Mouse (Mus musculus): Measurements from ENCODE around the gene Ifna11.
"Not testable (repeated sequence)": the region's sequence is repeated elsewhere in the genome, so short reads cannot be mapped to it uniquely, and the experiment has no call there.

Ifna11 gene

GRCm38 (mm10) chr4:88819659-88820058 lies at the start of gene Ifna11:
Gene Ifna11, plus strand, starts transcription at chr4:88819959.
- no peak for DNase-seq (ENCODE audit: low spot score)

GRCm38 (mm10) chr4:88773534-88773933 lies 46.2 kb upstream of the Ifna11 start, which contains the start of gene Gm13290:
Gene Gm13290, plus strand, starts transcription at chr4:88773834.
- DNase-seq (ENCODE audit: low spot score), result not testable (repeated sequence)

- not testable (repeated sequence) for DNase-seq (ENCODE audit: low spot score)
These were observed 43.1 kb upstream of the Ifna11 start, which contains the start of gene Gm13289 for GRCm38 (mm10) chr4:88776622-88777021. Gene Gm13289, plus strand, starts transcription at chr4:88776922.

GRCm38 (mm10) chr4:88779550-88779949 lies 40.2 kb upstream of the Ifna11 start, which contains the start of gene Gm13272:
Gene Gm13272, plus strand, starts transcription at chr4:88779850.
- not testable (repeated sequence) for DNase-seq (ENCODE audit: low spot score)

GRCm38 (mm10) chr4:88780320-88780719 lies 39.4 kb upstream of the Ifna11 start:
- DNase-seq (ENCODE audit: low spot score), result not testable (repeated sequence)

- not testable (repeated sequence) for DNase-seq (ENCODE audit: low spot score)
These were observed 37.9 kb upstream of the Ifna11 start, which contains the start of gene Ifnz for GRCm38 (mm10) chr4:88781831-88782230. Gene Ifnz, plus strand, starts transcription at chr4:88782131.

GRCm38 (mm10) chr4:88782335-88782734 lies 37.4 kb upstream of the Ifna11 start:
- not testable (repeated sequence) for DNase-seq (ENCODE audit: low spot score)

- DNase-seq (ENCODE audit: low spot score), result not testable (repeated sequence)
These were observed 34.4 kb upstream of the Ifna11 start, which contains the start of gene Gm13276 for GRCm38 (mm10) chr4:88785409-88785808. Gene Gm13276, plus strand, starts transcription at chr4:88785709.

GRCm38 (mm10) chr4:88788402-88788801 lies 31.4 kb upstream of the Ifna11 start, which contains the start of gene Gm13277:
Gene Gm13277, plus strand, starts transcription at chr4:88788632.
- not testable (repeated sequence) for DNase-seq (ENCODE audit: low spot score)

GRCm38 (mm10) chr4:88791250-88791649 lies 28.5 kb upstream of the Ifna11 start, which contains the start of gene Gm13278:
Gene Gm13278, plus strand, starts transcription at chr4:88791550.
- DNase-seq (ENCODE audit: low spot score), result not testable (repeated sequence)

- peak; percentile 96 for DNase-seq (ENCODE audit: low spot score)
These were observed 25.7 kb upstream of the Ifna11 start, which contains the start of gene Gm13275 for GRCm38 (mm10) chr4:88793936-88794675. Gene Gm13275, plus strand, starts transcription at chr4:88794487.

- not testable (repeated sequence) for DNase-seq (ENCODE audit: low spot score)
These were observed 22.7 kb upstream of the Ifna11 start, which contains the start of gene Gm13279 for GRCm38 (mm10) chr4:88797097-88797496. Gene Gm13279, plus strand, starts transcription at chr4:88797397.

- DNase-seq (ENCODE audit: low spot score), result not testable (repeated sequence)
These were observed 20.4 kb upstream of the Ifna11 start, which contains the start of gene Gm13285 for GRCm38 (mm10) chr4:88799365-88799764. Gene Gm13285, plus strand, starts transcription at chr4:88799665.

- not testable (repeated sequence) for DNase-seq (ENCODE audit: low spot score)
These were observed 16.8 kb upstream of the Ifna11 start, which contains the start of gene Gm13287 for GRCm38 (mm10) chr4:88802954-88803353. Gene Gm13287, plus strand, starts transcription at chr4:88803254.

- DNase-seq (ENCODE audit: low spot score), result not testable (repeated sequence)
These were observed 14.5 kb upstream of the Ifna11 start, which contains the start of gene Gm13288 for GRCm38 (mm10) chr4:88805231-88805630. Gene Gm13288, plus strand, starts transcription at chr4:88805531.

GRCm38 (mm10) chr4:88805761-88806160 lies 14.0 kb upstream of the Ifna11 start:
- not testable (repeated sequence) for DNase-seq (ENCODE audit: low spot score)

- no peak for DNase-seq (ENCODE audit: low spot score)
These were observed 3.8 kb upstream of the Ifna11 start, which contains the start of gene Ifna7 for GRCm38 (mm10) chr4:88815928-88816327. Gene Ifna7, plus strand, starts transcription at chr4:88816228.

- no peak for DNase-seq (ENCODE audit: low spot score)
These were observed 3.2 kb downstream of the Ifna11 start for GRCm38 (mm10) chr4:88822995-88823394.

- not testable (repeated sequence) for DNase-seq (ENCODE audit: low spot score)
These were observed 7.4 kb downstream of the Ifna11 start, which contains the start of gene Ifna6 for GRCm38 (mm10) chr4:88827116-88827515. Gene Ifna6, plus strand, starts transcription at chr4:88827416.

- DNase-seq (ENCODE audit: low spot score), result no peak
These were observed 10.8 kb downstream of the Ifna11 start for GRCm38 (mm10) chr4:88830523-88830922.

GRCm38 (mm10) chr4:88835225-88835624 lies 15.5 kb downstream of the Ifna11 start, which contains the start of gene Ifna5:
Gene Ifna5, plus strand, starts transcription at chr4:88835525.
- DNase-seq (ENCODE audit: low spot score), result not testable (repeated sequence)

GRCm38 (mm10) chr4:88838828-88839227 lies 19.1 kb downstream of the Ifna11 start:
- no peak for DNase-seq (ENCODE audit: low spot score)

Measured in ovary, postnatal 10 days (tissue).